Mouse (Mus musculus): Measurements from ENCODE around the gene Lpgat1.

Lpgat1 gene

DNA sequence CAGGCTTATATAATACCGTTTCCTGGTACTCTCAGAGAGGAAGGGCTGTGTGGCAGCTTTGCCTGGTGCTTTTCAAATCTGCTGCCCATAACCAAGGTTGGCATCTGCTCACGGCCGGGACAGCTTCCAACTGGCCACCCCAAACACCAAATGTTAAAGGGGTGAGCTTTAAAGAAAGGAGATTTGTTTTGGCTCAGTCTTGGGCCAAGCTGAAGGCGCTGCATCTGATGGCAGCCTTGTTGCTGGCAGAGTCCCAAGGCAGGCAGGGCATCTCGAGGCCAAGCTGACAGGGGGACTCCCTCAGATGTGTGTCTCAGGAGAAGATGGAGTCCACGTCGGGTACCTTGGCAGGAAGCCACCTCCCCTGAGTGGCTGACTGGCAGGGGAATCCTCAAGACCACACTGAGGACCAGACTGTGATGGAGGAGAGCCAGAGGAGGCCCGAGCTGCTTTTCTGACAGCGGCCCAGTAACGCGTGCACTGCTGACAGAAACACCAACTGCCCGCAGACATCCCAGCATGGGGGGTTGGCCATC lies 91.1 kb downstream of the Lpgat1 start:
- DNase-seq, result no peak

- no peak for DNase-seq
These were observed 94.1 kb downstream of the Lpgat1 start for GRCm38 (mm10) chr1:191811774-191812173.

DNA sequence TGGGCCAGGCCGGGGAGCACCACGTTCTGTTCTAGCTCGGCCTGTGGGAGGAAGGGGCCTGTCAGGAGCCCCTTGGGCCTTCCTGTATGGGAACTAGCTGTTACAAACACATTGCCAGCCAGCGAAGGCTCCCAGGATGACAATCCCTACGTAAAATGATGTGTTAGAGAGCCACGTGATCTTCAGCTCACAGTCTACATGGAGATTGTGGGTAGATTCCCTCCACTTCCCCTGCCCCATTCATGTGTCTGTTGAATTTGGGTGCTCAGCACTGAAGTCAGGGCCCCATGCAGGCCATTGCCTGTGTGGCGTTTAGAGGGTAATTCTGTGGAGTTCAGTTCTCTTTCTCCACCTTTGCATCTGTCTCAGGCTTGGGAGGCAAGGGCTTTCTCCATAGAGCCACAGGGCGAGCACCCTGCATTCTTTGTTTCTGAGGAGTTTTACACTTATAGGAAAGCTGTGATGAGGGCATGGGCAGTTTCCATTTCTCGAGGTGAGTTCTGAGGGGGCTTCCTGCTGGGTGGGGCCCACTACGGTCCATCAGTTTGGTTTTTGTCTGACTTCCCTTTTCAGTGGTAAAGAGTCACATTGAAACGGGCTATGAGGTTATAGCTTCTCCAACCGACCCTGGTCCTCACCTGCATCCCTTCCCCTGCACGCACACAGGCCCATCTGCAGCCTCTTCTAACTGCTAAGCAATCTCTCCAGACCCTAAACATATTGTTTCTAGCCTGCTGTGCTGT lies 95.5 kb downstream of the Lpgat1 start:
- DNase-seq, result peak; percentile 53 to 64

- peak; percentile 55 to 65 for DNase-seq
These were observed 96.6 kb downstream of the Lpgat1 start for GRCm38 (mm10) chr1:191814240-191814639.

GRCm38 (mm10) chr1:191814935-191815334 lies 97.3 kb downstream of the Lpgat1 start:
- no peak for DNase-seq

- DNase-seq, result no peak
These were observed 99.0 kb downstream of the Lpgat1 start for GRCm38 (mm10) chr1:191816596-191816995.

- DNase-seq, result peak; percentile 71 to 75
These were observed 99.9 kb downstream of the Lpgat1 start for GRCm38 (mm10) chr1:191817418-191818144.

GRCm38 (mm10) chr1:191818145-191818631 lies 100.6 kb downstream of the Lpgat1 start:
- DNase-seq, result no peak

GRCm38 (mm10) chr1:191819026-191819425 lies 101.4 kb downstream of the Lpgat1 start:
- DNase-seq, result no peak

- DNase-seq, result peak in 1 of 2 experiments; percentile 12
These were observed 103.3 kb downstream of the Lpgat1 start for GRCm38 (mm10) chr1:191820951-191821325.

GRCm38 (mm10) chr1:191821326-191822091 lies 103.9 kb downstream of the Lpgat1 start, which contains the start of gene Nek2:
Gene Nek2, plus strand, starts transcription at chr1:191821444.
- DNase-seq, result peak; percentile 82 to 90

DNA sequence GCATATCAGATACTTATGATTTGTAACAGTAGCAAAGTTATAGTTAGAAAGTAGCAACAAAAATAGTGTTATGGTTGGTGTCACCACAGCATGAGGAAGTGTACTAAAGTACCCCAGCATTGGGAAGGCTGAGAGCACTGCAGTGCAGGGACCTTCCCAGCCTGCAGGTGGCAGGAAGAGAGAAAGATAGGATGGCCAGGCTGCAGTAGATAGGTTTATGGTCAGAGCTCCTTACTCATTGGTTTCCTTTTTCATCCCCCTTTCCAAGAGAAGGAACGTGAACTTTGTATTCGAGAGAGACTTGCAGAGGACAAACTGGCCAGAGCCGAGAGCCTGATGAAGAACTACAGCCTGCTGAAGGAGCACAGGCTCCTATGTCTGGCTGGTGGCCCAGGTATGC lies 111.5 kb downstream of the Lpgat1 start:
- no peak for DNase-seq

DNA sequence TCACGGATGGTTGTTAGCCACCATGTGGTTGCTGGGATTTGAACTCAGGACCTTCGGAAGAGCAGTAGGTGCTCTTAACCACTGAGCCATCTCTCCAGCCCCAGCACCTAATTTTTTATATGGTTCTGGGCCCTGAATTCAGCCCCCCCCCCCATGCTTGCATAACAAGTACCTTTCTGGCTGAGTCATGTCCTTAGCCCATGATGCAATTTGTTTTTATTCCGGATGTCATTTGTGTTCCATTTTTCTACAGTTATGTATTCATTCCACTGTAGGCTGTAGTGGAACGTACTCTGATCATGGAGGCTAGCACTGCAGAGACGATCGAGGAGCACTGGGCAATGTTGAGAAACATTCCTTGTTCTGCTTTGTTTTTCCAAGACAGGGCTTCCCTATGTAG lies 115.8 kb downstream of the Lpgat1 start:
- DNase-seq, result no peak
